Mouse (Mus musculus) thymus, postnatal 10 days (tissue): Measurements from ENCODE around the gene Epb41l1.

Source experiments
- DNase-seq, 2 experiments: peaks; one replicate each; pipeline ENCODE4 v3.0.0; 2021; ENCODE audit warnings: low spot score in 2 of 2

The Epb41l1 gene

GRCm38 (mm10) chr2:156425618-156426017 lies 4.9 kb downstream of the Epb41l1 start:
- no peak for DNase-seq

- no peak for DNase-seq
These were observed 5.4 kb downstream of the Epb41l1 start for GRCm38 (mm10) chr2:156426151-156426550.

GRCm38 (mm10) chr2:156429836-156430235 lies 9.1 kb downstream of the Epb41l1 start:
- no peak for DNase-seq

GRCm38 (mm10) chr2:156430326-156430725 lies 9.6 kb downstream of the Epb41l1 start:
- DNase-seq, result no peak

DNA sequence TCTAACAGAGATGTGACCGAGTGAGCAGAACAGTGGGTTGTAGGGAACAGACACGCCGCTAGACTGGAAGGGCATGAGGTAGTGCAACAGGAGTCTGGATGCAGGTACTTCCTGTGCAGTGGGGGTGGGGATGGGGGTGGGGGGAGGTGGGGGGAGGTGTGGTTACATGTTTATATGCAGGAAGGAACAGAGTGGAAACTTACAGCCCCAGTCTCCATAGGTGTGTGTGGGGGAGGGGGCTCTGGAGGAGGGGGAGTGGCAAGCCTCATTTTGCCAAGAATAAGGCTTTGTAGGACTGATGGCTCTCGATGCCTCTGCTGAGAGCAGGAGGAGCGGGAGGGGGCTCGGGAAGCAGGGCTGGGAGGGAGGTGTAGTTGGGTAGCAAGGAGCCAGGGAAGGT lies 10.7 kb downstream of the Epb41l1 start:
- peak in 1 of 2 experiments; percentile 7 for DNase-seq

DNA sequence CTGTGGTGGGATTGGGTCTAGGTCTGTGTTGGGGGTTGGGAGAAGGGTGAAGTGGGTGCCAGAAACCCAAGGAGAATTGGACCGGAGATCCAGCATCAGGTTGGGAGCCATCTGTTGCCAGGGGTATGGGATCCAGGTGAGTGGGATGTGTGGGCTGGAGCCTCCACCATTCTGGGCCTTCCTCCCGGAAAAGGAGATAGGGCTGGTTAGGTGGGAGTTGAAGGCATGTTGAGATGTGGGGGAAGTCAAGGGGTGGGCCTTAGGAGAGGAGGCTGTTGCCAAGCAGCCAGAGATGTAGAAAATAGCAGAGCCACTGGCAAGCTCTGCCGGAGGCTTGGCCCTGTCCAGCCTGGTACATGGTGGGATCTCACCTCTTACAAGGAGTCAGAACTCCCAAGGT lies 11.4 kb downstream of the Epb41l1 start:
- DNase-seq, result no peak

DNA sequence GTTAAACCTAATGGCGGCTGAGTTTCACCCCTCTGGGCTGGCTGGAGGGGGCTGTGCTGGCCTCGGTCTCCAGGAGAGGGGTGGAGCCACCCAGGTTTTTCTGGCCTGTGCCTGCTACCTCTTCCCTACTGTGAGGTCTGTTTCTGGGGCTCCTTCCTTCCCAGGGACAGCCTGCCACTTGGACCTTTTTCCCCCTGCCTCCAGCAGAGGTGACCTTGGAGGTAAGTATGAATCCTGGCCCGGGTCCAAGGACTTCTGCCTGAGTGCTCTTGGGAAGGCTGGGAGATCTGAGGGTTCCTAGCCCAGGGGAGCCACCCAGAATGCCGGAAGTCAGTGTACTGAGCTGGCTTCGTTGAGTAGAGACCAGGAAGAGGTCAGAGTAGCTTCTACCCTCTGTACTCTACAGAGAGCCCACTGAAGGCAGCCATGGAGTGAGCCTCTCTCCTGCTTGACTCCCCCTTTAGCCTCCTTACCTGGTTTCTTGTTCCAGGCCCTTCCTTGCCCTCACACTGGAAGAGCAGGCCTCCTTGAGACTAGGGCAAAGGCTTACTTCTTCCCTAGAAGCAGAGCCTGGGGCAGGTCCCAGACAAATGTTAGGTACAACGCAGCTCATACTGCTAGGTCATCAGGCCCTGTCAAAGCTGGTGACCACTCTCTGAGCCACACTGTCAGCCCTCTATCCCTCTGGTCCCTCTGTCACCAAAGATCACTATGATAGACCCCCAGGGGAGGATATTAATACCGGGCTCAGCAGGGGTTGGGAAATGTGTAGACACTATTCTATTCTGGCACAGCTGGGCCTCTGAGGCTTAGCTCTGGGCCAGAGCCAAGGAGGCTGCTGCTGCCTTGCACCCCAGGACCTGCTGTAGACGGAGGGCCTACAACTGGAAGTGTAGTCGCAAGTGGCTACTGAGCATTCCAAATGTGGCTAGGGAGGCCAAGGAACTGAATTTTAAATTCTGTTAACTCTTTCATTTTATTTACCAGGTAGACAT lies 12.5 kb downstream of the Epb41l1 start:
- DNase-seq, result no peak

GRCm38 (mm10) chr2:156437637-156438036 lies 16.9 kb downstream of the Epb41l1 start:
- no peak for DNase-seq

DNA sequence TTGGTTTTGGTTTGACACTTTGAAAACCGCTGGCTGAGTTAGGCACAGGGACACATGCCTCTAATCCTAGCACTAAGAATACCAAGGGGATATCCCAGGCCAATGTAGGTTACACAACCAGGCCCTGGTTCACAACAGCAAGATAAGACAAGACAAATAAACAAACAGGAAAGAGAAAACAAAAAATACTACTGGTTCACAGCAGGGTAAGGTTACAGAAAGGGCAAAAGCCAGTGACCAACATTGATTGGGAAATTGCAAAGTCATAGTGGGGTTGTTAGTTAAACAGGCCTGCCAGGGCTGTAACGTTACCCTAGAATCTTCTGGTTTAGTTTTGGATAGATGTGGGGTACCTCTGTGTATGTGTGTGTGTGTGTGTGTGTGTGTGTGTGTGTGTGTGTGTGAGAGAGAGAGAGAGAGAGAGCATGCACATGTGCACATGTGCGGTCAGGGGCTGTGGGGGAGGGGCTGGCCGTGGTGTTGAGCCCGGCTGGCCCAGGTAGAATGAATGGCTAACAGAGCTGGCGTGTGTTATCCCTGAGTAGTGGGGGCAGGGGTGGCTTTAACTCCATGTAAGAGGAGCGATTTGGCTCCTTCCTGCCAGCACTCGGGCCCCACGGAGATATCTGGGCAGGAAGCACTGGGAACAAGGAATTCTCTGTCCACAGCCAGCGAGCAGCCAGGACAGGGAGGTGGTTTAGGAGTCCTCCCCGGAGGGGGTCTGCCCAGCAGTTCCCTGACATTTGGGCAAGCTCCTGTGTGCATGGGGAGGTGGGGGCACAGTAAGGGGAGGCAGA lies 19.2 kb downstream of the Epb41l1 start:
- DNase-seq, result no peak

DNA sequence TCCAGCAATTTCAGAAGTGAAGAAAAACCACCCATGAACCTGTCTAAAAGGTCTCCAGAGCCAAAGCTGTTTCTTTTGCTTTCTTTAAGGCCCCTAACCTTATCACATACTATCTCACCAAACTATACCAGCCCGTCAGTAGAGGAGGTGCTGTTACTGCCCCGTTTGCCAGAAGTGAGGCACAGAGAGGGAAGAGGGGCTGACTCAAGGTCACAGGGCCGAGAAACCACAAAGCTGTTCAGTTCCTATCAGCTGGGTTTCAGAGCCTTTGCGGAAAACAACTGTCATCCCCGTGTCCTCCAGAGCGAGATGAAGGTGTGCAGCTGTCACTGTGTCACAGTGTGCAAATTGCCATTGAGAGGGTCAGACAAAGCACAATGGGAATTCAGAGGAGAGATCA lies 21.2 kb downstream of the Epb41l1 start:
- DNase-seq, result no peak

- DNase-seq, result no peak
These were observed 22.6 kb downstream of the Epb41l1 start for GRCm38 (mm10) chr2:156443323-156443722.

GRCm38 (mm10) chr2:156446489-156447035 lies 25.9 kb downstream of the Epb41l1 start:
- no peak for DNase-seq

DNA sequence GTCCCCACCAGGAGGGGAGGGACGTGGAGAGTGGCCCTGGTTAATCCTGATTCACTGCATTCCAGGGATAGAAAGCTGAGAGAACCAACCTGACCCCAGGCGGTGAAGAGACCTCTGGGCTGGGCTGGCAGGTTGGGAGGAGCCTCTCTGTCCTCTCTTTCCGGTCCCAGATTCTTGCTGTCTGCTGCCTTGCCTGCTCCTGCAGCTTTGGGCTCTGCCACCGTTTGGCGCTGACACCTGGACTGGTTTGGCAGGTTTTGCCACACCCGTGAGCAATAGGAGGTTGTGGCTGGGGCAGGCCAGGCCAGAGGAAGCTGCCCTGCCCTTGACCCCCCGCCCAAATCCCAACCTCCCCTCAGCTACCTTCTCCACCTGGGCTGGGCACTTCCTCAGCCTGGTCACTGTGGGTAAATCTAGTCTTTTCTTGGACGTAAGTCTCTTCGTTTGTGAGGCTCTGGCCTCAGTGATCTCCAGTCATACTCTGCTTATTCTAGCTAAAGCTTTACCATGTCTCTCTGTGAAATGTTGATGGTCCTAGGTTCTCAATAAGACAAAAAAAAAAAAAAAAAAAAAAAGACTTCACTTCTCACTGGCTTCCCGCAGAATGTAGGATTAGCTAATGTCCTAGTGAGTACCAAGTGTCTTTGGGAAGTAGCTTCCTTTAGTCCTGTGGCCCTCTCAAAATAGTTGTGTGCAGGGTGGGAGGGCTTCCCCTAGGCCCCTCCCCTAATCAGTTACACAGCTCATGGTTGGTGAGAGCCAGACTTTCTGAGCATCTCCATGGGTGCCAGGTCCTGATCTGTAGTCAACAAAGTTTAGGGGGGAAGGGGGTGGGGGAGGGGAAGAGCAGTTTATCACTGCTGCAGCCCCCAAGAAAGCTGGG lies 26.9 kb downstream of the Epb41l1 start:
- no peak for DNase-seq

- no peak for DNase-seq
These were observed 30.8 kb downstream of the Epb41l1 start for GRCm38 (mm10) chr2:156451225-156452148.

GRCm38 (mm10) chr2:156452149-156452536 lies 31.4 kb downstream of the Epb41l1 start:
- DNase-seq, result no peak

- no peak for DNase-seq
These were observed 33.1 kb downstream of the Epb41l1 start for GRCm38 (mm10) chr2:156453822-156454221.

- no peak for DNase-seq
These were observed 34.9 kb downstream of the Epb41l1 start for GRCm38 (mm10) chr2:156455508-156456108.

- DNase-seq, result no peak
These were observed 36.0 kb downstream of the Epb41l1 start for GRCm38 (mm10) chr2:156456386-156457342.

- DNase-seq, result no peak
These were observed 36.6 kb downstream of the Epb41l1 start for GRCm38 (mm10) chr2:156457343-156457717.
